Mouse (Mus musculus) lung, postnatal 14 days (tissue): ENCODE results near the gene Slc7a8.

Experiments used
- DNase-seq: peaks from one replicate; pipeline ENCODE4 v3.0.0; 2021

Gene Slc7a8

DNA sequence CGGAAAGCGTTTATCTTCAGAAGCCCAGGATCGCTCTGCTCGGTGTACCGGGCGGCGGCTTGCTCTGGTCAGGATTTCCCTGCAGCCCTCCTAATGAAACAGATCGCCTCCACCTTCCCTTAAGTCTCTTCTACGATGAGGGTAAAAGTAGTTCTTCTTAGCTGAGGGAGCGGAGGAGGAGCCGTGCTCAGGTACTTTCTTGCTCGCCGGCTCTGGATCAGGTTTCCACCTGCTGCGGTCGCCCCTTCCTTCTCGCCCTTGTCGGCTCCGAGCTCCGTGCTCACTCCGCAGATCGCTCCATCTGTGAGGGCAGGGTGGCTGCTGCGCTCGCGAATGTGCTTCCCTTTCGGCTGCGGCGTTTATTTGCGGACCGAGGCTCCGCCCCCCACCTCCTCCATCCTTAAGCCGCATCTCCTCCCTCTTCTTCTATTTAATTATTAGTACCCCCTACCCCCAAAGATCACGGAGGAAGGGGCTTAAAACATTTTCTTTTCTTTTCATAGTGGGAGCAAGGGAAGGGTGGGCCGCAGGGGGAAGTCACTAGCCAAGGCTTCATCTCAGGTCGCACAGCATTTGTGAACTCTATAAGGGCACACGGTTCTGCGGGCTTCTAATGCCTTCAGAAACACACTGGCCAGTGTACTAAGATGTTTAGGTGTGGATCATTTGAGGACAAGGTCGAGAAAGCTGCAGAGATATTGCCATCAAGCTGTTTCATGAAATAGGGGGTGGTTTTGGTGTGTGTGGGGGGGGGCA is at the start of gene Slc7a8:
Slc7a8 (minus strand) TSS at position 337 of the 756 bp plus-strand sequence.
- peak; percentile 54 for DNase-seq

DNA sequence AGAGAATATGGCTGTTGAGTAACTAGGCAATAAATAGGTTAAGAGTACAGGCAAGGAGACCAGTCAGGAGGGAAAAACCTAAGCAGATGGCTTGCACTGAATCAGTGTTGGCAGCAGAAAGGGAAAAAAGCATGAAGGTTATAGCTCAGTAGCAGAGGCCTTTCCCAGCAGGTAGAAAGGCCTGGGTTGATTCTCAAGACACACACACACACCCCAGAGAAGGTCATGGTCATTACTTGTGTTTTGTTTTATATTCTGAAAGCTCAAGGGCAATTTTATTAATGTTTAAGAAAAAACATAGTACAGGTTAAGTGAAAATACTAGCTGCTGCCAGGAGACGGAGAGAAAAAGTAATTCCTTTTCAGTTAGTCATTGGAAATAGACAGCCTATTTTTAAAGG is 42.0 kb upstream of the Slc7a8 start:
- DNase-seq: no peak

DNA sequence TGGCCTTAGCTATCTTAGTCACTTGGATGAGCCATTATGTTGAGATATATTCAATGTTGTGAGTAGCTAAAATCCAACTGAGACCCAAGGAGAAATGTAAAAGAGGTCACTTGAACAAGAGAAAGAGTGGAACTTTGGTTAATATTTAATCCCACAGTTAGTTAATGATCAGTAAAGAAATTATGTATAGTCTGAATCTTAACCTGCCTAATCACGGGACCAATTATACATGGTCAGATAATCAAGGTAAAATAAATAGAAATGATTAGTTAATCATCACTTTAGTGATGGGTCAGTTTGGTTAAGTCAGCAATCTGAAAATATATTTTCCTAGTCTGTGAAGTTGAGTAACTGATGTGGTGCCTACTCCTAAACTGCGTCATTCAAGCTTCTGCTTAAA is 40.6 kb upstream of the Slc7a8 start:
- DNase-seq: no peak

DNA sequence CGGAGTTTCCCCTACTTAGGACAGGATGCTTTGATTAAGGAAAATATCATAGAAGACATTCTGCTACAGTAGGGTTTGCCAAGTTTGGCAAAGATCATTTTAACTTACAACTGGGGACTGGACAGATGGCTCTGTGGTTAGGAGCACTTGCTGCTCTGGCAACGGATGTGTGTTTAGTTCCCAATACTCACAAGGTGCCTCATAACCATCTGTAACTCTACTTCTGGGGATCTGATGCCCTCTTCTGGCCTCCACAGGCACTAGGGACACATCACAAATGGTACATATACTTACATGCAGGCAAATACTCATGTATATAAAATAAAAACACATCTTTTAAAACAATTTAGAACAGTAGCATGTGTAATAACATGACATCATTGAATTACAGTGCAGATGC is 36.0 kb upstream of the Slc7a8 start:
- peak; percentile 16 for DNase-seq

DNA sequence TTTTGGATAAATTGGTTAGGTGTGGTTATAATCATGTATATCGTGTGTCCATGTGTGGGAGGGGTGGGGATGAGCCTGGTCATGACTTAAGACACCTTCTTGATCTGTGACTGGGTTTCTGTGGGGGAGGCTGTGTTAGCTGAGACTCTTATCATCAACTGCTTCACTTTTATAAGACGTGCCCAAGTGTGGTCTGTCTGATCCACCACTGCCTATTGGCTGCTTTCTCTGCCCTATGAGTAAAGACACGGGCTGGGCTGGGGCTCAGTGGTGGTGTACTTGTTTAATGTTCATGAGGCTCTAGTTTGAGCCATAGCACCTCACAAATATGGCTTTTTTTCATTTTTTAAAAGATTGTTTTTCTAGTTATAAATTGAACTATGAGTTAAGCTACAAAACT is 34.0 kb upstream of the Slc7a8 start:
- no peak for DNase-seq

DNA sequence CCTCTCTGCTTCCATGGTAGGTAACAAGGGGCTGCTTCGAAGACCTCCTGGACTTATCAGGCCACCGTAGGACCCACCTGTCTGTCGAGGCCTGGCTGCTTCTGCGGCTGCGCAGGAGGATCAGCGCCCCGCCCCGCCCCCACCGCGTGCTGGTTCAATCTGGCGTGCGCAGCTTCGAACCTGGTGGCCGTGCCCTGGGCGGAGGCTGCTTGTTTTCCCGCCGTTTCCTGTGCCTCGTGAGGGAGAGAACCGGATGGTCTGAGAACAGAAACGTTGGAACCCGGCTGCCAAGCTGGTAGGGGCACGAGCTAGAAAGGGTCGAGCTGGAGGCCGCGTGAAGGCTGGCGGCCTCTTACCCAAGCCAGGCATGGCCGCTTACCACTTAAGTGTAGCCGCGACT is 32.2 kb upstream of the Slc7a8 start, which contains the start of gene Rnf212b:
Rnf212b (plus strand) TSS at position 151 of the 400 bp plus-strand sequence.
- no peak for DNase-seq

DNA sequence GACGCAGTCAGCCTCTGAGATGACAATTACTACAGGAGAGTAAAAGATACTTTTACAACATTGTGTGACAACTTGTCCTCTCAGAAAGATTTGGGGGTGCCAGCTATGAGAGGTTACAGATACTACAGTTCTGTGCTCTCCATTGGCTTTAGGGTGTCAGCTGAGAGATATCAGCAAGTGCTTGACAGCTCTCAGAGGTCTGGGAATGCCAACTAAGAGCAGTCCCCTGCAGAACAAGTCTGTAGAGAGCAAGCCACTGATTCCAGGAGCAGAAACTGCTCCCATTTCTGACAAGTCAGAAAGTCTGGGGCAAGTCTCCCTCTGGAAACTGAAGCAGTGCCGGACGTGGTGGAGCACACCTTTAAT is 27.9 kb upstream of the Slc7a8 start:
- DNase-seq: no peak

DNA sequence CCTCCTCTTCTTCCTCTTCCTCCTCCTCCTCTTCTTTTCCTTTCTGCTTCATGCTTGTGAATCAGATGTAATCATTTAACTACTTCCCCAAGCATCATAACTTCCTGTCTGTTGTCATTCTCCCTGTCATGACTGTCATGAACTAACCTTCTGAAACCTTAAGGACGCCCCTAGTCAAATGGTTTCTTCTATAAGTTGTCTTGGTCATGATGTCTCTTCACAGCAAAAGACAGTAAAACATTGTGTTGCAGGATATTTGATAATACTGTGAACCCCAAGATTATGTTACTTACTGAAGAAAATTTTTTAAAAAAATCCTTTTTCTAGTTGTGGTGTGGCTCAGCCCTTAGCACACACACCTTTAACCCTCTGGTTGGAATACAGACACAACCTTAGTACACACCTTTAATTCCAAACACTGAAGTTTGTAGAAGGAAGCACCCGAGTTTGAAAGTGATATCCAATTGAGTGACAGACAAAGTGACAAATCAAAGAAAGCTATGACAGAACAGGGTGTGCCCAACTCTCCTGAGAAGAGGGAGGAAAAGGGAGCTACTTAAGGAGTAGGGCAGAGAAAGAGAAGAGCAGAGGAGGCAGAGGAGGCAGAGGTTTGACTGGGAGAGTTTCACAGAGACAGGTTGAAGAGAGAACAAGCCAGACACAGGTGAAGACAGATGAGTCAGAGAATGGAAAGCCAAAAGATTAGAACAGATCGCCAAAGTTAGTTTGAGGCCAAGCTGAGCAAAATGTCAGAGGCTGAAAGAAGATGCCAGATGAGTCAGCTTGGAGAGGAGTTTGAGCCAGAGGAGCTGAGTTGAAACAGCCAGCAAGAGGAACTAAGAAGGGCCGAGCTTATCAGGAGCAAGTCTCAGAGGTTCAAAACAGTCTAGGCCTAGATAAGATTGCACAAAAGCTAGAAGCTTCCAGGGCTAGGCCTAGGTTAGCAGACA is 27.2 kb upstream of the Slc7a8 start:
- peak; percentile 1 for DNase-seq

DNA sequence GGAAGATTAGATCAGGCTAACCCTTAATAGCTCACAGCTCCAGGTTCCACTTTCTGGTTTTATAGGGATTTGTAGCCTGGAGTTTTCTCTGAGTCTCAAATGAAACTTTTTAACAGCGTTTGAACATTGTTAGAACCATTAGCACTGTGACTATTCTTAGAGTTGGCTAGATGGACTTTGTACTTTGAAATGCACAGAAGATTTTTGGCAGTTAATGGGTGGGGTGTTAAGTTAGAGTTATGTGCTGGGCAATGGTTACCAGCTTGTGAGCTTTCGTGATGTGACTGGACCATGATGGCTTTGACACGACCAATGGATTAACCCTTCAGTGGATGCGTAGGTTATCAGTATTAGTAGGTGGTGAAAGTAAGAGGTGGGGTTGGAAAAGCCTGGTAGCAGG is 24.4 kb upstream of the Slc7a8 start:
- no peak for DNase-seq

DNA sequence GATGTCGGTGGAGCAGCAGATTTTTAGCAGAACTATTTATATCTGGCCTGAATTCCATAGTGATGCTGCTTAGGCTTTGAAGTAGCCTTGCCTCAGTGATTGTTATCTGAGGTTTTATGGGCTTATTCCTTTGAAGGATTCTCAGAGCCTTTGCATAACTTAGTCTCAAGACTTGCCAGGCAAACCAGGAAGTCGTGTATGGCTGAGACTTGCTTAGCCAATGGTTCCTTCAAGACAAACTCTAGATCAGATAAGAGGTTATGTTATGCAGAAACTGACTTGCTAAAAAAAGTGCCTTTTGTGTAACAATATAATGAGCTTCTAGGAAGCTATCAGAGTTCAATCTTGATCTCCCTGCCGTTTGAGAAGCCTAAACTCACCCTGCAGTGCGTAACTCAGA is 20.7 kb upstream of the Slc7a8 start:
- DNase-seq: no peak

DNA sequence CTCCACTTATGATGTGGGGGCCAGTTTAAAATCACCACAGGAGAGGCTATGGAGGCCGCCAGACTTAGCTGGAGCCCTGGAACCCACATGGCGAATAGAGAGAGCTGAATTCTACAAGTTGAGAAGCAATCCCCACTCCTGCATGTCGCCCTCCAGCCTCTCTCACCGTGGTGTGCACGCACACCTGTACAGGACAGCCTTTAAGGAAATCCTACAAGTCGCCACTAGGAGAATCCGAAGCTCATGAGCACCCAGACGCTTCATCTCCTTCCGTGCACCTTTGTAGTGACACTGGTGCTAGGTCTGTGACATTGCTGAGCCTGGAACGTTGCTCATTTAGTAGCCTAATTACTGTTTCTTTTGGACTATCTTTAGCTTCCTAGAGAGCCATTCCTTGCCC is 17.9 kb upstream of the Slc7a8 start:
- DNase-seq: no peak

DNA sequence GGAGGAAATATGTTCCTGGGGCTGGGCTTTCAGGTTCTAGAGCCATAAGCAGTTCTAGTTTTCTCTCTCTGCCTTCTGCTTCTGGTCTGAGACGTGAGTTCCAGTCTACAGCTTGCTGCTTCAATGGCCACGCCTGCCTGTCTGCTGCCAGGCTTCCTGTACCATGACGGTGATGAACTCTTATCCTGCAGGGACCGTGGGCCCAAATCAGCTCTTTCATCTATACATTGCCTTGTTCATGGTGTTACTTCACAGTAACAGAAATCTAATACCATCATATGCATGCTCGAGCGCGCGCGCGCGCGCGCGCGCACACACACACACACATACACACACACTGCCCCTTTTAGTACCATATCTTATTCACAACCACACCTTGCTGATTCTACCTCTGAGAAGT is 15.0 kb upstream of the Slc7a8 start:
- no peak for DNase-seq

DNA sequence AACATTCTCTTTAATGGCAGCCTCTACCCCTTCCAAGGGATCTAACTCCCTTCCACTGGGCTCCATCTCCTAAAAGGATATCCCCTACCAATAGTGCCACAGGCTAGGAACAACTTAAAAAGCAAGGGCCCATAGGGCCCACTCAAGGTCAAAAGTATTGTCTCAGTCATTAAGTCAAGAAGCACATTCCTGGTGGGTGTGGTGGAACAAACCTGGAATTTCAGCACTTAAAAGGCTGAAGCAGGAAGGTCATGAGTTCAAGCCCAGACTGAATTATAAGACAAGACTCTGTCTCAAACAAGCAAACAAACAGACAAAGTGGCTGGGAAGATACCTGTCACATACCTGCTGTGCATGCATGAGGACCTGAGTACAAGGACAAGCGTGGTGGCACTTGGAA is 14.2 kb upstream of the Slc7a8 start:
- no peak for DNase-seq

DNA sequence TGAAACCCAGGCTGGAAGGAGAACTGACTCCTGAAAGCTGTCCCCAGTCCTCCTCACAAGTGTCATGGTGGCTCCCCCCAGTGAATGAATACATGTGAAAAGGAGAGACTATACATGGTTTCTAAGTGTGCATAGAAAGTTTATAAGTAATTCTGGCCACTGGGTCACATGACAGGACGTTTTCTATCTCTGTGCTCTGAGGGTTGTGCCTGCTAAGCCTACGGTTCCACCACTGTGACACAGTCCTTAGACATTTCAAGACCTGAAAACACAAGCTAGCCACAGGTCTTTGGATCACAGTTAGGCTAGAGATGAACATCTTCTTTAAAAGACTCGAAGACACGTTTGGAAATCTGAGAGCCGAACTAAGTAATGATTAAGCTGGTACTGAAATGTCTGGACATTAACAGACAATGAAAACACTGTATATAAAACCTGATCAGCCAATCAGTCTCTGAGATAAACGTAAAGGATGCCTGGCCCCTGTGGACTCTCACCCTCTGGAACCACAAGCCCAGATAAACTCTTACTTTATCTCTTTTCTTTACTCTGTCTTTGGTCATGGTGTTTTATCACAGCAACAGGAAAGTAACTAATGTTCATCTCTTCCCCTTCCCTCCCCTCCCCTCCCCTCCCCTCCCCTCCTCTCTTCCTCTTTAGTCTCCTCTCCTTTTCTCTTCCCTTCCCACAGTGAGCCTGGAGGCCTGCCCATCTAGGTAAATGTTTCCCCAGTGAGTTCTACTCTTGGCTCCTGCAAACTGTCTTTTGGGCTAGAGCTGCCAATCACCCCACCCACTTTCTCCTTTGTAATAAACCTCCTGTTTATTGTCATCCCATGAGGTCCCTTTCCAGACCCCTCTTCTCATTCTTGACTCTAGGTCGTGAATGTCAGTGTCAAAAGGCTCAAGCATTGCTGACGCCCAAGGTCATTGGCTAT is 12.4 kb upstream of the Slc7a8 start:
- DNase-seq: no peak

DNA sequence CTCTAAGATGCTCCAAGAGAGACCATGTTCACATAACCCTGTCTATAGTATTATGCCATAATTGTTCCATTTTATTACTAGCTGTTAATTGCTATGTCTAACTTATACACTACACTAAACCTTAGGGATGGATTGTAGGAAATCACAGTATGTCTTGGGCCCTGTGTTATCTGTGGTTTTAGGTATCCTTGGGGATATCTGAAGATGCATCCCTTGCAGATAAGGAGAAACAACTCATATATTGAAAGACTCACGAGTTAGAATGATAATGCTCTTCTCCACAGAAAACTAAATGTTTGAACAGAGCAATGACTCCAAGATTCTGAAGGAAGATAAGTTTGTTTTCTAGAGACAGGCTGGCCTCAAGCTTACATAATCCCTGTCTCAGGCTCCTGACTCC is 11.6 kb upstream of the Slc7a8 start:
- no peak for DNase-seq

DNA sequence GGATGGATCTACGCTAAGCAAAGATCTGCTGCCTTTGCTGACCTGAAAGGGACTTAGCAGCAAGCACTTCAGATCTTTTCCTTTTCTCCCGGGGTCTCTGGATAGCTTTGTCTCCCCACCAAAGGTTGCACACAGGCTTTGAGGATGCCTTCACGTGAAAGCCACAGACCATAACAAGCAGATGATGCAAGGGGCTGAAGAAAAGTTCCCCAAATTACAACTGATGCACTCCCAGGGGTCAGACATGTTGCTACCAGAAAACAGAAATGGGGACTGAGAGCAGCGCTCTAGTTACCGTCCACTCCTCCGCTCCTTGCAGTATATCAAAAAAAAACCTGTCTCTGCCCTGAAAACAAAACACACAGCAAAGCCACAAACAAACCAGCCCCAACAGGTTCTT is 10.4 kb upstream of the Slc7a8 start:
- no peak for DNase-seq

DNA sequence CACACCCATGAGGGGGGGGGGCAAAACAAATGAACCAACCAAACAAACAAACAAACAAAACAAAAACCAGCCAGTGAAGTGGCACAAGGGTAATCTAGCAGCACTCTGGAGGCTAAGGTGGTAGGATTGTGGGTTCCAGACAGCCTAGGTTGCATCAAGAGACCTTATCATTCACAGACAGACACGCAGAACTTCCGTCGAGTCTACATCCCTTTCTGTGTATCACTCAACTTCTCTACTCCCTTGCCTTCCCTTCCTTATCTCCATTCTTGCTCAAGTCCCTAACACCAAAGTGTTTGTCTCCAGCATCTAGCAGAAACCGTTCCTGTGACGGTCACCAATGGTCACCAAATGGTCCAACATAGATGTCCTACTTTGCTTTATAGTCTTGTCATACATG is 6.5 kb upstream of the Slc7a8 start:
- DNase-seq: no peak

DNA sequence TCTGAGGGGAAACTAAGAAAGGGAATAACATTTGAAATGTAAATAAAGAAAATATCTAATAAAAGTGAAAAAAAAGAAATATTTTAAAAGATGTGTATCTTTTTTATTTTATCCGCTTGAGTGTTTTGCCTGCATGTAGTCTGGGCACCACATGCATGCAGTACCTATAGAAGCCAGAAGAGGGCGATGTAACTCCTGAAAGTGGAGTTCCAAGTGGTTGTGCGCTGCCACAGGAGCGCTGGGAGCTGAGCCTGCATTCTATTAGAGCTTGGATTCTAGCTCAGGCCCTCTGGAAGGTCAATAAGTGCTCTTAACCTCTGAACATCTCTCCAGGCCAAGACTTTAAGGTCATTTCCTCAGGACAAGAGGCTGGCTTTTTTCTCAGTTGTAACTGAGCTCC is 5.5 kb upstream of the Slc7a8 start:
- DNase-seq: no peak

DNA sequence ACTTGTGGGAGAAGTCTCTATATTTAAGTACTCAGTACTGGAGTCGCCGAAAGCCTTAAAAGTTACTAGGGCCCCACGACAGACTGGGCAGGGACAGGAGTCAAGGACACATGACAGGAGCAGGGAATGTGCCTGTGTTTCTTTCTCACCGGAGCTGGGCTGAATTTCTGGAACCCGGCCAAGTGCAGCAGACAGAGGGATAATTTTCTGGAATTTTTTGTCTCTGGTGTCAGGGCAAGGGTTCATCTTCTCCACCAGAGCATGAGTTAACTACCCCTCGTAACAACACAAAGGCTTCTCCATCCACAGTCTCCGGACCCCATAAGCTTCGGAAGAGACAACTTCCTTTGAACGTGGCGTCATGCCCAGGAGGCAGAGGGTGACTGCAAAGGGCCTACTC is 4.7 kb upstream of the Slc7a8 start:
- no peak for DNase-seq

DNA sequence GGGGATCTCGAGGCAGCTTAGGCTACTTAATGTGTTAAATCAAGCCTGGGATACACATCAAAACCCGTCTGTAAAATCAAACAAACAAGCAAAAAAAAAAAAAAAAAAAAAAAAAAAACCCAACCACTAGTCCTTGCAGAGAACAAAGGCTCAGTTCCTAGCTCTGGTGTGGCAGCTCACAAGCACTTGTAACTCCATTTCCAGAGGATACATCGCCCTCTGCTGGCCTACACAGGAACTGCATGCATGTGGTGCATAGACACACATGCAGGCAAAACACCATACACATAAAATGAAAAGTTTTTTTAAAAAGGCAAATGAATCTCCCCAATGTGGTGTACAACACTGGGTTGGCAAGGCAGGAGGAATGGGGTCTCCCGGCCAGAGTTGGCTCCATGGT is 4.2 kb upstream of the Slc7a8 start:
- DNase-seq: peak; percentile 79

DNA sequence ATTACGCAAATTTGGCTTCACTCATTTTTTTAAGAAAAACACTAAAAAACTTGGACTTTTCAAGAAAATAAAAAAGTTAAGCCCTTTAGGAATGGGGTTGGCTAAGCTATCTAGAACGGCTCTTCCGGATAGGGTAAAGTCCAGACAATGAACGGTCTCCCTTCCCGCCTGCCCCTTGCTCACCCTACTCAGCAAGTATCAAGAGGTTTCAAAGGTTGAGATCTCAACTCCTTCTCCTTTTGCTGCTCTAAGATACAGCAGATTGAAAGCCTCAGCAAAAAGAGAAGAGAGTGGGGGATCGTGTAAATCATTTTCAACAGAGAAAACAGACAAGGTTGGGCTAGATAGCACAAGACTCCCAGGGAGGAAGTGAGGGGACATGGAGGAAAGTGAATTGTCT is 1.2 kb upstream of the Slc7a8 start:
- DNase-seq: no peak

DNA sequence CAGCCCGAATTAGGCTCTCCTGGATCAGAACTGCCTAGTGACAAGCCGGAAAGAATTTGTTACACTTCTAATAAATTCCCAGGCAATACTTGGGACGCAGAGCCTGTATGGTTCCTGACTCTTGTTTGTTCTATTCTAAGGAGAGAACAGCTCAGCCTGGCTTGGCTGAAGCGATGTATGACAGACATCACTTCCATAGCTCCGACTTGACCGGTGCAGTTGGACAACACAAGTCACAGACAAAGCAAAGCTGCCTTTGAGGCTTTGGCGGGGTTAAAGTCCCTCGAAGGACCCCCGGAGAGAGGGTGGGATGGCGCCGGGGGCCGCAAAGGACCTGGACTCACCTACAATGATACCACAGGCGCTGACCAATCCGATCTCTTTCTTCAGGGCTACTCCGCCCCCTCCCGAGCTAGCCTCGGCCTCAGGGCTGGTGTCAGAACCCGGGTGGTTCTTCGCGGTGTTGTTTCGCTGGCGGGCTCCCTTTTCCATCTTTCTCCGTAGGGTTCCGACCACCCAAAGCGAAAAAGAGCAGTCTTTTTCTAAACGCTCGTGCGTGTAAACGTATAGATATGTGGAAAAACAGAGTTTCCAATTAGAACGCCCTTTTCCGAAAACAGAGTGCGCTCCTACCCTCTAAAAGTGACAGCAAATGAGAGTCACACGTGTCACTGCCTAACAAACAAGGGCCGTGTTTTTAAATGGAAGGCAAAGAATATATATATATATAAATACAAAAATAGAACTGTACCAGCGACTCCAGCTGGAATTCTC is 723 bp downstream of the Slc7a8 start:
- peak; percentile 24 for DNase-seq
